Mouse (Mus musculus): ENCODE data around the gene Mthfsd.

Gene Mthfsd

DNA sequence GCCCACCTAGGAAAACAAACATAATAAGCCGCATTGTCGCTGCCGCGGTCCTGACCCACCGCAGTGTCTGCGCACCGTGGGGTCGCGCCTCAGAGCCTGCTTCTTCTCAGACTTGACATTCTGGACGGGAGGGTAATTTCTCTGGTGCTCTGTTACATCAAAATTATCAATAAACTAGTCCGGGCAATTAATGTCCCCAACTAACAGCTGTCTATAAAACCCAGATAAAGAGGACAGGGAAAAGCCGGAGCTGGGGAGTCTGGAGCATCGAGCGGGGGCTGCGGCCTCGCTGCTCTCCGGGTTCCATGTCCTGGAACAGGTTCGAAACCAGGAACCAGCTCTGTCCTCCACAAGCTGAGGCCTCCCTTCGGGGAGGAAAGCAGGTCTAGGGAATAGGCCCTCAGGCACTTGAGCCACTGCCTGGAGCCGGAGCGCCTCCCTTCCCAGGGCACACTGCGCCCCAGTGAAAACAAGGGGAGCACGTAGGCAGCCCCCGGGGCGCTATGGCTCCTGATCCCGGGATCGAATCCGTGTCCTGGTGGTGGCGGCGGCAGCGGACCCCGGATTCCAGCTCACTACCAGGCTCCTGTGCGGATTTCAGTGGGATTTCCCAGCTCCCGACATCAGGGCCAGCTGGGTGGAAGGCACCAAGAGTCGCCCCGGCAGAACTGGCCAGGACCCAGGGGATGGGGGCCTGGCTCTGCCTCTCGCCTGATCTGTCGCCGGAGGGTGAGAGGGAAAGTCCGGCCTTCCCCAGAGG is 19.1 kb downstream of the Mthfsd start:
- no peak for DNase-seq (ENCODE audit: low read depth, low spot score)

DNA sequence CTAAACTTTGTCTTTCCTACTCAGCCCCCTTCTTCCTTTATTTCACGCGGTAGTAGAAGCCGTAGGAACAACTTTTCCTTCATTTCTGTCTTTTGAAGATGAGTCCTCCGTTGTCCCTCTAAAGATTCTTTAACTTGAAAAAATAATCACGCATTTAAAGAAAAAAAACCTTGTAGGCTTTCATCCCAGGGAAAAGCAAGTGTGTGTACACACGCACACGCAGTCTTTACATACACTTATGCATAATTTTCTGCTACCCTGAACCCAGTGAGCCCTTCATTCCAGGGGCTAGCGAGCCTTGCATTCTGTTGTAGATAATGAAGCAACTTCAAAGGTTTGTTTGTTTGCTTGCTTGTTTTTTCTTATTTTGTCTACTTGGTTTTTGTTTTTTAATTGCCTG is 19.9 kb downstream of the Mthfsd start:
- no peak for DNase-seq (ENCODE audit: low read depth, low spot score)

DNA sequence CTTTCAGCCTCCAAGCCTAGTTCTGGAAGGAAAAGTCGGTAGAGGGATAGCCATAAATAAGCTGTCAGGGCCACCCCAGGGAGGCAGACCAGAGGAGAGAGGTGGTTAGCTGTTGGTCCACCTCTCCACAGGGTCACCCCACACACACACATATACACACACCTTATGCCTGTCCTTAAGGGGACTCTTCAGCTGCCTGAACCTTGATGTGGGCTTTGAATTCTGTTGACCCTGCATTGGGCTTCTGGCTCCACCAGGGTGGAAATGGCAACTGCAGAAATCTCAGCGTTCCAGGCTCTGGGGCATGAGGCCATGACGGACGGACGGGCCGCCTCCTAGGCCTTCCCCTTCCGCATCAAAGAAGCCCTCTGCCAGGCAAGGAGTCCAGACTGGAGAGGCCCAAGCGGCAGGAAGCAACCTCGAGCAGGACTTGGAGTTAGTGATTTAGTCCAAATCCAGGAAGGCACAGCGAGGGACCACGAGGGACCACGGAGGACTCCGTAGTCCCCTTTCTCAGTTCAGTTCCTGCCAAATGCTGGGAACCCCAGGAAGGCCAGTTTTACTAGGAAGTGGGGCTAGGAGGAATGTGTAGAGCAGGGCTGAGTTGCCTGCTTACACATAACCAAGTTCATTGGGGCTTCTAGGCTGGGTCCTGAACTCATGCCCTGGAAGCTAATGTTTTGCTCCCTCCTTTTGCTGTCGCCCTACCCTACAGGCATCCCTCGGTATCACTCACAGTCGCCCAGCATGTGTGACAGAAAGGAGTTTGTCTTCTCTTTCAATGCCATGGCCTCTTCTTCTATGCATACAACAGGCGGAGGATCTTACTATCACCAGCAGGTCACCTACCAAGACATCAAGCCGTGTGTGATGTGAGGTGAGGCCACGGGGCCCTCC is 21.9 kb downstream of the Mthfsd start:
- no peak for DNase-seq (ENCODE audit: low read depth, low spot score)

DNA sequence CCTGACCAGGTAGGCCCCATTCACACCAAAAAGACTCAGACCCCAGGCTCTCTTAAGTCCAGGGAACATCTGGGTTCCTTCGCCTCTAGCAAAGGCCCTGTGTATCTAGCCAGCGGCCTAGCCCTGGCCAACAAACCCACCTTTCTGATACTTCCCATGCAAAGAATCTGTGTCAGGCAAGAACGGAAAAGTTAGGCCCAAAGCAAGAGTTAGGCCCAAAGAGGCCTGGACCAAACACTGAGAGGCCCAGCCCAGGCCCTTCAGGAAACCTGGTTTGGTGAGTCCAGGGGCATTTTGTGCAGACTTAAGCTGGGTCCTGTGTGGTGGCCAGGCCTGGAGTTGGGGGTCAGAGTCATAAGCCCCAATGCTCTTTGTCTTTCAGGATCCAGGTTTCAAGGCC is 22.6 kb downstream of the Mthfsd start:
- no peak for DNase-seq (ENCODE audit: low read depth, low spot score)

DNA sequence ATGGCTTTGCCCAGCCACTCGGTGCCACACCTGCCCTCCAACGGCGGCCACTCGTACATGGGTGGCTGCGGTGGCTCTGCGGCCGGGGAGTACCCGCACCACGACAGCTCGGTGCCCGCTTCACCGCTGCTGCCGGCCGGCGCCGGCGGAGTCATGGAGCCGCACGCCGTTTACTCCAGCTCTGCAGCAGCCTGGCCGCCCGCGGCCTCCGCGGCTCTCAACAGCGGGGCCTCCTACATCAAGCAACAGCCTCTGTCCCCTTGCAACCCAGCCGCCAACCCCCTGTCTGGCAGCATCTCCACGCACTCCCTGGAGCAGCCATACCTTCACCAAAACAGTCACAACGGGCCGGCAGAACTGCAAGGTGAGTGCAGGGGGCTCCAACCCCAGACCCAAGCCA is 23.2 kb downstream of the Mthfsd start:
- DNase-seq (ENCODE audit: low read depth, low spot score) = no peak

DNA sequence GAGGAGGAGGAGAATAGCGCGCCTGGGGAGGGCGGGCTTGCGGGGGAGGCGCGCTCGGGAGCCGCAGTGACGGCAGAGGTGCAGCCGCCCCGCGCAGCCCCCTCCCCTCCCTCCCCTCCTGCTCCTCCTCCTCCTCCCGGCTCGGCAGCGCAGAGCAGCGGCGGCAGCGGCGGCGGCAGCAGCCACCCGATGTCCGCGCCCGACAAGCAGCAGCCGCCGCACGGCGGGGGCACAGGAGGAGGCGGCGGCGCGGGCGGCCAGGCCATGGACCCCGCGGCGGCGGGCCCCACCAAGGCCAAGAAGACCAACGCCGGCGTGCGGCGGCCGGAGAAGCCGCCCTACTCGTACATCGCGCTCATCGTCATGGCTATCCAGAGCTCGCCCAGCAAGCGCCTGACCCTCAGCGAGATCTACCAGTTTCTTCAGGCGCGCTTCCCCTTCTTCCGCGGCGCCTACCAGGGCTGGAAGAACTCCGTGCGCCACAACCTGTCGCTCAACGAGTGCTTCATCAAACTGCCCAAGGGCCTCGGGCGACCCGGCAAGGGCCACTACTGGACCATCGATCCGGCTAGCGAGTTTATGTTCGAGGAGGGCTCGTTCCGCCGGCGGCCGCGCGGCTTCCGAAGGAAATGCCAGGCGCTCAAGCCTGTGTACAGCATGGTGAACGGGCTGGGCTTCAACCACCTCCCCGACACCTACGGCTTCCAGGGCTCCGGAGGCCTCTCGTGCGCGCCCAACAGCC is 23.8 kb downstream of the Mthfsd start, which contains the start of gene Foxf1:
Gene Foxf1 (plus strand): TSS at position 177 of the 742 bp plus-strand sequence.
- DNase-seq (ENCODE audit: low read depth, low spot score) = no peak

DNA sequence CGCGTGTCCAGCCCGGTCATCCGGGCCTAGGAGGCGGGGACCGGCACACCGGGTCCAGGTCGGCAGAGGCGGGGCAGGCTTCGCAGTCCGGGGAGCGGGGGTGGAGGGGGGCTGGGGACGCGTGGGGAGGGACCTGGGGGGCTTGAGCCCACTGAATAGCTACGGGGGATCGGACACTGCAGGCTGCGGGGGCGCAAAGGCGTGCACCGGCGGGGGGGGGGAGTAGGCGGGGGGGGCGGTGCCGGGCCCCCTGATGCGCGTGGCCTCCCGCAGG is 24.3 kb downstream of the Mthfsd start:
- no peak for DNase-seq (ENCODE audit: low read depth, low spot score)

DNA sequence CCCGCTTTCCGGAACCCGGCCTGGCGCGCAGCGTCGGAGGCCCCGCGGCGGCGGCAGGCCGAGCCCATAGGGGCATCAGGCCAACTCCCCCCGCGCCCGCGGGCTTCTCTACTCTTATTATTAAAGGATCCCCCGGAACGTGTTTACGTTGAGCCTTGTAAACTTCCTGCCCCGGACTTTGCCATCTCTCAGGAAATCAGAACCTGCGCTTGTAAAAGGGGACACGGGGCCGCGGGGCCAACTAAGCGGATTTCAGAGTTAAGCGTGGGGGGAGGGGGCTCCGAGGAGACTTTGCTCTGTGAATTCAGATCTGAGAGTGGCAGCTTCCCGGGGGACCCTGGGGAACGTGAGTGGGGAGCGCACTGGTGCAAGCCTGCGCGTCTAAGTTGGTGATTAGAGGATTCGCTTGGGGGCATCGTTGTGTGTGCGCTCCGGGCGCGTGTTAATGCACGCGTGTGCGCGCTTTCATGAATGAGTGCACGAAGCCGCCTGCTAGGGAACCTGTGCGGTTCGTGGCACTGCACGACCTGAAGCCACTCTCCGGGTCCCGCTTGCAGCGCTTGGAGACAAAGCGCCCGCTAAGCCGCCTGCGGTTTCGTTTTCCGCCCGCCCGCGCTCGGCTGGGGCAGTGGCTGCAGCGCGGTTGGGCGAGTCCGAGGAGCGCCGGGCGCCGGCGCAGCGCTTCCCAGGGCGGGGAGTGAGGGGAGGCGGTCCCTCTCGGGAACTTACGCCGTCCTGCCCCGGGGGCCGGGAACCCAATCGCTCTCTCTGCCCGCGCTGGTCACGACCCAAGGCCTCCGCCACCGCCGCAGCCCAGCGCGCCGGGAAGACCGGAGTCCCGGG is 24.9 kb downstream of the Mthfsd start:
- DNase-seq (ENCODE audit: low read depth, low spot score) = no peak

DNA sequence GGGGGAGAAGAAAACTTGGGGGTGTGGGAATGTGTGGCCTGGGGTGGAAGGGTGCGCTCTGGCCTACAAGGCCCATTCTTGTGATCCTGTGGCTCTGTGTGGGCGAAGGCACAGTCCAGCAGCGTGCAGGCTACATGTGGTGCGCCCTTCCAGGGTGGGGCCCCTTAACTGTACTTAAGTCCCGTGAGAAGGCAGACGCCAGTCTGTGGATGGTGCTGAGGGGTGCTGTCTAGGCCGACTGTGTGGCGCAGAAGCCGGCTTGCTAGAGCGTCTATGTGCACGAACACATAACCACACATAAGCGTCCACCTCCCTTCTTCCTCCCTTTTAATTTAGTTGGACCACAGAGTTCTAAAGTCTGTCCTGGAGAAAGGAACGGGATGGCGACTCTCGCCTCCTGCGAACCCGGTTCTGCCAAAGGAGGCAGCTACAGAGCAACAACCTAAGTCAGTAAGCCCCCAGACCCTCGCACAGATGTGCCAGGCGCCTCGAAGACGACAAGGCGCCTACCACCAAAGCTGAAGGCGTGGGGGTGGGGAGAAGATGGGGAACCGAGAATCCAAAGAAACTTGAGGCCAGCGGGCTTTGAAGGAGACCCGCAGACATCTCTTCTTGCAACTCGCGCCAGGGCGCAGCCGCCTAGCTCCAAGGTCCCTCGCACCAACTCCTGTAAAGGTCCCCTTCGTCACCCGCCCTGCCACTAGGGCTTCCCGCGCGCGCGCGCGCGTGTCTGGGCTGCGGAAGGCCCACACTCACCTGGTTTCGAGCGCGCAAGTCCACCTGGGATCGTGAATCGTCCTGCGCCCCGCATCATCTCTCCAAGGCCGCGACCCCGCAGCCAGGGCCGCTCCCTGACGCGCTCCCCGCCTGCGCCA is 25.7 kb downstream of the Mthfsd start:
- DNase-seq (ENCODE audit: low read depth, low spot score) = no peak

DNA sequence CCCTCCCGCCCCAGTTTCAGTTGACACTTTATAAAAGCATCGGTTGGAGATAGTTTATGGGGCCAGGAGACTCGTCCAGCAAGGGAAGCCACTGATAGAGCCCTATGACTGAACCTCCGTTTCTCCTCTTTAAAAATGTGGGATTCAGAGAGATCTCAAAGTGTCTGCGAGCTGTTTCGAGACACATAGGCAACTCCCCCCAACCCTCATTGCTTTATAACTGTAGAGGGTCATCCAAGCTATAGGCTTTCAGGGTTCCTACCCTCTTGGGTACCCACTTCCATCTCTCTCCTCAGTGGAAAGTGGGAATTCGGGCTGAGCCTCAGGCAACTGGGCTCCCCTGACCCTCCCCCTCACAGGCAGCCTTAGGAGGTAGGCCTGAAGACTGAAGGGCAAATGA is 26.8 kb downstream of the Mthfsd start:
- DNase-seq (ENCODE audit: low read depth, low spot score) = no peak

DNA sequence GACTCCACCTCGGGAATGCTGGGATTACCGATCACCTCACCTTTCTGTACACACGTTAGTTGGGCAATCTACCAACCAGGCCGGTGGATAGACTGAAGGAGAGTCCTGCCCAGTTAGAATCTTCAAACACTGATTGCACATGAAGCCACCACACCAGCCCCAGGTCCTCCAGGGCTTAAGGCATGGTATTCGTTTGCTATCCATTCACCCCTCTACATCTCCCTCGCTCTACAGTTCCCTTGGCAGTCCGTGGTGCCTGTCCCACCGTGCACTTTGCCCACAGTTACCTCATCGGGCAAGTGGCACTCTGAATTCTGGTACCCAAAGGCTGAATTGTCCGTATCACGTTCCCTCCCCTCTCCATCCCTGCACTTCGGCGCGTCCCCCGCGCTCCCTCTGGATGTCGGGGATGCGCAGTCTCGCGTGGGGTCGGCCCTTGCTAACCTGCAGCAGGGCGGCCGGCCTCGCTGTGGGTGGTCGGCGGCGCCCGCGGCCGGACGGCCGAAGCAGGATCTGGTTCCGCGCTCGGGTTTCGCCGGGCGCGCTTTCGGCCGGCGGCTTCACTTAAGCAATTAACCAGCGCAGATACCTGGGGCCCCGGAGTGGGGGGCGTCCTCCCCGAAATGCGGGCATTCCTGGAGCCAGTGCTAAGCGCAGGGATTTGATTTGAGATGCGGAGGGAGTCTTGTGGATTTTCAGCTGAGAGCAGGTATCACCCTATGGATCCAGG is 27.7 kb downstream of the Mthfsd start:
- DNase-seq (ENCODE audit: low read depth, low spot score) = no peak

DNA sequence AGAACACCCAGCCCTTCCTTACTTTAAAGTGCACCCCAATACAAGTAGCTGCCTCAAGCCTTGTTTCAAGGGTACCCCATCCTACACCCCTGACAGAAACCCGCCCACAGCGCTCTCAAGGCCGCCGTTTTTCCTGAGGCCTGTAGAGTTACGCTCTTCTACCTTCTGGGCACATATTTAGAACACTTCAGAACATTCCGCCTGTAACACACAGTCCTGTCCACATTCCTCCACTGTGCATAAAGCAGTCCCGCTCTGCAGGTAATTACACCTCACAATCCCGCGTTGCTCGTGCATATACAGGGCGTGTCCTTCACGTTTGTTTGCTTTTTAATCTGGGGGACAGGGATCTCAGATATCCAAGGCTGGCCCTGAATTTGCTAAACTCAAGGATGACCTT is 28.2 kb downstream of the Mthfsd start:
- DNase-seq (ENCODE audit: low read depth, low spot score) = no peak

DNA sequence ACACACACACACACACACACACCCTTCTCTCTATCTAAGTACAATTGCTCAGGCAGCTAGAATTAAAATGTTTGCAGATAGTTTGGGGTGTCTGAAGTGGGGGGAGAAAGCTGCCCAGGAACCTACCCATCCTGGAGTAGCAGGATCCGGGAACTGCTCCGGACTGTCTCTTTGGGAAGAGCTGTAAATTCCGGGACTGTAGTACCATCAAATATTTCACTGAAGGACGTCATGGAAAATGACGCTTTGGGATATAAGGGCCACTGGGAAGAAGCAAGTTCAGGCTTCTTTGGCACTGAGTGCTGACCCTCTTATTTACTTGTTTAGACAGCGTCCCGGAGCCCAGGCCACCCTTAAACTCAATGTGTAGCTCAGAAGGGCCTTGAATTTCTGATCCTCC is 29.0 kb downstream of the Mthfsd start:
- no peak for DNase-seq (ENCODE audit: low read depth, low spot score)

DNA sequence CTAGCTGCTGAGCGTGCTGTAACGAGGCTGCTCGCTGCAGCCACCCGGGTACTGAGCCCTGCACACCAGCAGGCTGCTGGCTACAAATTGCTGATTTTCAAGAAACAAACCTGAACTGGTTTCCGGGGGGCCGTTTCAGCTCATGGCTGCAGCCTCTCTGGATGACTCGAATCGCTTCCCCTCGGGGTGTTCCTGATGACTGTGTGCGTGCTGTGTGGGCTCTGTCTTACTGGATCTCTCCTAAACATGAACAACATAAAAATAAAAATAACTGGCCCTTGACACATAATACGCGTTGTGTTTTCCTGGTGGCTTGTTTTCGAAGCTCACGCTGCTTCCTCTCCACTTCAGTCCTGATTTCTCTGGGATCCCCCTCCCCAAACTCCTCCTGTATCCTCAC is 29.5 kb downstream of the Mthfsd start:
- no peak for DNase-seq (ENCODE audit: low read depth, low spot score)

DNA sequence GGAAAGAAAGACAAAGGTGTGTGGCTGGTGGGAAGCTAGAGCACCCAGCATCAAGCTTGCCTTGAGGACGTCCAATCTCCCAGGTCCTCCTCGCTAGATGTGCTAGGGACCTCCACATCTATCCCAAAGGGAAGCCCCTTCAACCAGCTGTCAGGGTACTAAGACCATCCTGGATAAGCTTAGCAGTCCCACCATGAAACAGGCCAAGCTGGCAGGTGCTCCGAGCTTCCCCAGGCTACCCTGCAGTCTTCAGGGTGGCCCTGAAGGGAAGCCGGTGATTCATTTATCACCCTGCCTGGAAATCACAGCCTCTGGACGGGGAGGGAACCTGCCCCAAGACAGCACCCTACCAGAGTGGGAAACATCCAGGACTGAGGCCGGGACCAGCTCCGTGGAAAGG is 31.6 kb downstream of the Mthfsd start:
- no peak for DNase-seq (ENCODE audit: low read depth, low spot score)

DNA sequence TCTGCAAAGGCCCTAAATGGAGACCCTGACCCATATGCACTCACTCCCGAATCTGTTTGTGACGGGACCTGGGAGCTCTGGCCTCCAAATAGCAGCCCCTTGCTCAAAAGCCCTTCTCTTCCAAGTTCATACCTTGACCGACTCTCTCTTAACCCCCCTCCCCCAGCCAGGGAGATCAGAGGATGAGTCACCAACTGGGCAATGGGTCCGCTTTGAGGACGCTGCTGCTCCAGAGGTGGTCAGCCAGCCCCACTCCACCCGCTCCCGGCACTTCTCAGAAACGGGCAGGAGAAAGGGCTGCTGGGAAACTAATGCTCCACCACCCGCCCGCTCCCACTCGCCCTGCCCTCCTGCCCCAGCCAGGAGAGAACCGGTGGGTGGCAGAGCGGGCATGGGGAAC is 32.3 kb downstream of the Mthfsd start:
- DNase-seq (ENCODE audit: low read depth, low spot score) = no peak

DNA sequence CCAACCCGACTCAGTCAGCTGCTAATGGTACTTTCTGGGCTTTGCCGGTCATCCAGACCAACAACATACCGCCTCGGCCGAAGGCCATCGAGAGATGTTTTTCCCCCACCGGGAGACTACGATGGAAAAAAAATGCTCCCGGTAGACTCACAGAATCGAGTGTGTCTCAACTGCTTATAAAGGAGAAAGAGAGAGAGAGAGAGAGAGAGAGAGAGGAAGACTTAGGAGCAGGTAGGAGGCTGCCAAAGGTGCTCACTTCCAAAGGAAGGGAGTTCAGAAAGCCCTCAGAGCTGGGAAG is 33.4 kb downstream of the Mthfsd start:
- no peak for DNase-seq (ENCODE audit: low read depth, low spot score)

DNA sequence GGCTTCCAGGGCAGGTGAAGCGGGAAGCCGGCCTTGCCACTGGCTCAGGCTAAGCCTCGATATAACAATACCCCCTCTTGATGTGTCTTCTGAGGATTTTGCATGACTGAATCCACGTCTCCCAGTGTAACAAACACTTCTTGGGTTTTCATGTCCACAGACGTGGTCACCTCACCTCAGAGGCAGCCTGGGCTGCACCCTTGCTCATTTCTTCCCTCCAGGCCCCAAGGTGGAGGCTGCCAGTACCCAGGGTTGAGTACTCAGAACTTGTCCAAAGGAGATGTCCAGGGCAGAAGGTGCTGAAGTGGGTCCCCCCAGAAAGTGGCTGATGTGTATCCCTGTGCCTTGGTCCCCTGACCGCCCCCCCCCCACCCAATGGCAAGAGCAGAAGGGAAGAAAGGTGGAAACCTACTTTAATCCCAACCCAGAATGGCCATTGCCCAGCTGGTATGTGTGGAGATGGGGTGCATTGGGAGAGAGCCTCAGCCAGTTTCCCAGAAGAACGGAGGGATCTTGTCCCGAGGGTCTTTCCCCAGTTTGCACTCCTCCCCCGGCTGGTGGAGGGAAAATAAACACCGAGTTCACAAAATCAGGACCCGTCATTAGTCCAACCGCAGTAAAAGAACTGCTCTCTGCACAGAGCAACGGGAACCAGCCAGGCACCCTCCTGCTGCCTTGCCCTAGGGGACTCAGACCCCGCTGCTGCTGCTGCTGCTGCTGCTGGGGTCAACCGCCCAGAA is 33.9 kb downstream of the Mthfsd start:
- no peak for DNase-seq (ENCODE audit: low read depth, low spot score)
